Mouse (Mus musculus) forebrain, embryonic 15.5 days (tissue): ENCODE results near the gene Sult2a2. TPM values are rescaled to one million over a fixed set of nuclear protein-coding genes. Genes with fewer than 3 reads are reported as not detected.
"Not testable (repeated sequence)": the region's sequence is repeated elsewhere in the genome, so short reads cannot be mapped to it uniquely, and the experiment has no call there.

Source experiments
- ATAC-seq: fragments of 200-750 bp; cut with Nextera tagmentation; replicated peaks from 2 replicates; pipeline ENCODE4 v1.8.0; 2017; ENCODE audit warnings: mild to moderate bottlenecking, moderate TSS enrichment, moderate library complexity
- H3K27ac ChIP-seq: fragments of 300-500 bp; sonication (generic); replicated peaks from 2 replicates; pipeline ENCODE4 v1.5.1; 2015; ENCODE audit warnings: mild to moderate bottlenecking, inconsistent platforms
- H3K27me3 ChIP-seq: fragments of 300-500 bp; sonication (generic); 2 replicates; pipeline ENCODE4 v1.6.1; 2015; ENCODE audit warnings: inconsistent platforms
- H3K36me3 ChIP-seq: fragments of 300-500 bp; sonication (generic); 2 replicates; pipeline ENCODE4 v1.6.1; 2015; ENCODE audit warnings: mild to moderate bottlenecking, inconsistent platforms
- H3K4me1 ChIP-seq: fragments of 300-500 bp; sonication (generic); 2 replicates; pipeline ENCODE4 v1.6.1; 2015; ENCODE audit warnings: inconsistent platforms
- H3K4me2 ChIP-seq: fragments of 300-500 bp; sonication (generic); replicated peaks from 2 replicates; pipeline ENCODE4 v1.6.1; 2015; ENCODE audit warnings: mild to moderate bottlenecking, inconsistent platforms
- H3K4me3 ChIP-seq: fragments of 300-500 bp; sonication (generic); 2 replicates; pipeline ENCODE4 v1.5.1; 2015; ENCODE audit warnings: mild to moderate bottlenecking, inconsistent platforms
- H3K9ac ChIP-seq: fragments of 300-500 bp; sonication (generic); replicated peaks from 2 replicates; pipeline ENCODE4 v1.6.1; 2015; ENCODE audit warnings: mild to moderate bottlenecking, inconsistent platforms
- H3K9me3 ChIP-seq: fragments of 300-500 bp; sonication (generic); 2 replicates; pipeline ENCODE4 v1.6.1; 2016; ENCODE audit warnings: inconsistent platforms
- WGBS: fragments of 180-500 bp; shearing (Covaris S2); methylation state at CpG from one replicate; pipeline ENCODE4 v1.1.7; 2015; ENCODE audit warnings: mixed read lengths; 5-methylcytosine and 5-hydroxymethylcytosine counted together
- polyA plus RNA-seq: library from polyadenylated mRNA; unstranded; fragments of >200 nt; fragmentation: Nextera tagmentation; extraction: Ambion mirVana; gene quantifications from 2 replicates; pipeline ENCODE4 v1.2.1, GENCODE M21; 2015

Gene Sult2a2
- not detected in 2 replicates for polyA plus RNA-seq

GRCm38 (mm10) chr7:13733205-13733604 lies at the start of gene Sult2a2:
TSS of gene Sult2a2 (plus strand) at chr7:13733505.
- H3K27me3 ChIP-seq, H3K9me3 ChIP-seq, H3K4me2 ChIP-seq, H3K4me3 ChIP-seq, H3K27ac ChIP-seq, H3K36me3 ChIP-seq, H3K4me1 ChIP-seq, ATAC-seq, H3K9ac ChIP-seq: not testable (repeated sequence)
- 97% methylated on average over 2 of the region's 2 CpGs for WGBS

GRCm38 (mm10) chr7:13813913-13814312 lies 80.6 kb downstream of the Sult2a2 start:
- no peak overlapping the region for H3K27ac ChIP-seq
- H3K4me2 ChIP-seq = no peak overlapping the region
- ATAC-seq = no peak
- no peaks in the 10 kb centered on the region for H3K36me3 ChIP-seq
- H3K4me1 ChIP-seq = no peaks in the 10 kb centered on the region
- WGBS = 79% methylated on average over 1 of the region's 1 CpGs
- no peaks in the 10 kb centered on the region for H3K27me3 ChIP-seq
- H3K9me3 ChIP-seq = peaks cover 16% of the 10 kb centered on the region
- H3K4me3 ChIP-seq = no peak overlapping the region
- no peak overlapping the region for H3K9ac ChIP-seq

Other genes with a start within 250 kb of the Sult2a2 start
- gene Bsph2, start 162.4 kb upstream of the Sult2a2 start, polyA plus RNA-seq = not detected in 2 replicates
- gene Sult2a5, start 109.5 kb upstream of the Sult2a2 start, polyA plus RNA-seq = not detected in 2 replicates
- gene Sult2a1, start 103.9 kb downstream of the Sult2a2 start, polyA plus RNA-seq = not detected in 2 replicates